In genomic region chr12:40477621-40478452, GRCm38 (mm10) we compare ENCODE assay signal across 9 mouse cellular contexts. TPM values are rescaled to one million over a fixed set of nuclear protein-coding genes. Genes with fewer than 3 reads are reported as not detected.
DNase-seq lines count a peak whose midpoint lies in the region.
"Had no signal": no experiment of that assay in that cellular context is flagged by ENCODE, and none has a peak within 500 bp of the region (broad histone marks: within the 10 kb centered on the region; RNA-seq: fewer than 3 reads in every experiment).

No protein-coding gene starts in this region.

- peak; percentile 51 to 54 for DNase-seq in heart, adult 18-20 months
- DNase-seq in heart, embryonic 10.5 days (ENCODE audit: low spot score): no peak
- DNase-seq in adrenal gland, postnatal 14 days: peak; percentile 67
- peak; percentile 68 to 69 for DNase-seq in heart, postnatal 10 days
- DNase-seq in lung, postnatal 14 days: peak; percentile 55
- no peak for DNase-seq in thymus, postnatal 4 days
- DNase-seq in urinary bladder, adult 18-20 months (ENCODE audit: low spot score in 2 of 2): no peak
- no peak for DNase-seq in T-cell, adult 2 months (ENCODE audit: low spot score)
- DNase-seq: right cerebral cortex, adult 18-20 months had no signal

- 61% methylated on average over 8 of the region's 8 CpGs for WGBS in heart, embryonic 10.5 days

- H3K9me3 ChIP-seq in heart, embryonic 10.5 days: no peaks in the 10 kb centered on the region

- no peak overlapping the region for H3K4me3 ChIP-seq in heart, embryonic 10.5 days

- no peaks in the 10 kb centered on the region for H3K36me3 ChIP-seq in heart, embryonic 10.5 days

- intact Hi-C loops in heart, postnatal 10 days (cut with DNase I): no loop called here

- H3K27ac ChIP-seq in heart, embryonic 10.5 days: no peak overlapping the region

- no peaks in the 10 kb centered on the region for H3K27me3 ChIP-seq in heart, embryonic 10.5 days (ENCODE audit: insufficient read depth, poor library complexity, severe bottlenecking)

- H3K4me1 ChIP-seq in heart, embryonic 10.5 days: peaks cover 19% of the 10 kb centered on the region

RNA-seq across cellular contexts. Expression of gene Dock4, which starts 32.1 kb away (rescaled TPM):
- 10 to 100 TPM; 11.9 to 13.9 TPM for total RNA-seq in heart, adult 18-20 months (2021)
- 7.4 and 10.5 TPM in 2 replicates for polyA plus RNA-seq in heart, embryonic 10.5 days (2016; fragmentation: Nextera tagmentation; extraction: Ambion mirVana)
- total RNA-seq in adrenal gland, postnatal 14 days (2021): 19.7 and 19.9 TPM in 2 replicates
- total RNA-seq in heart, postnatal 10 days (2021): 10 to 100 TPM; 18.8 to 21.1 TPM

RNA-seq across cellular contexts. Expression of gene Zfp277, which starts 32.1 kb away (rescaled TPM):
- total RNA-seq in heart, adult 18-20 months (2021): 10 to 100 TPM; 11.6 to 13.1 TPM
- 32.4 and 38.9 TPM in 2 replicates for polyA plus RNA-seq in heart, embryonic 10.5 days (2016; fragmentation: Nextera tagmentation; extraction: Ambion mirVana)
- total RNA-seq in adrenal gland, postnatal 14 days (2021): 15.4 and 18.0 TPM in 2 replicates
- total RNA-seq in heart, postnatal 10 days (2021): 10 to 100 TPM; 15.4 to 16.3 TPM

Comparison
In these comparisons a context has a peak if more than half of its experiments do, and no peak if none do; other contexts are left out.
1. DNase-seq: peak in heart, adult 18-20 months (2 of 2), adrenal gland, postnatal 14 days (single experiment), heart, postnatal 10 days (2 of 2) and lung, postnatal 14 days (single experiment); none in heart, embryonic 10.5 days (single experiment), thymus, postnatal 4 days (single experiment), urinary bladder, adult 18-20 months (0 of 2) and T-cell, adult 2 months (single experiment).